Mouse (Mus musculus) kidney, postnatal 0 days (tissue): Measurements from ENCODE around the gene Mrps16. TPM values are rescaled to one million over a fixed set of nuclear protein-coding genes. Genes with fewer than 3 reads are reported as not detected.

Experiments
- ATAC-seq: fragments of 200-750 bp; cut with Nextera tagmentation; replicated peaks from 2 replicates; pipeline ENCODE4 v1.8.0; 2017; ENCODE audit warnings: low read depth, moderate number of reproducible peaks, moderate TSS enrichment, moderate library complexity; ENCODE audit not compliant: low FRiP score
- DNase-seq: peaks from one replicate; pipeline ENCODE4 v3.0.0-alpha.2; 2016; ENCODE audit warnings: low spot score
- H3K27ac ChIP-seq: fragments of 300-500 bp; sonication (generic); 2 replicates; pipeline ENCODE4 v1.5.1; 2014; ENCODE audit warnings: mild to moderate bottlenecking
- H3K27me3 ChIP-seq: fragments of 300-500 bp; sonication (generic); 2 replicates; pipeline ENCODE4 v1.6.1; 2014; ENCODE audit warnings: low read length, mixed read lengths; ENCODE audit not compliant: insufficient read depth
- H3K36me3 ChIP-seq: fragments of 300-500 bp; sonication (generic); 2 replicates; pipeline ENCODE4 v1.6.1; 2014; ENCODE audit warnings: low read length, mixed read lengths; ENCODE audit not compliant: insufficient read depth
- H3K4me1 ChIP-seq: fragments of 300-500 bp; sonication (generic); replicated peaks from 2 replicates; pipeline ENCODE4 v1.6.1; 2014; ENCODE audit warnings: antibody characterized with exemption, low read length, mixed read lengths; ENCODE audit not compliant: insufficient read depth
- H3K4me2 ChIP-seq: fragments of 300-500 bp; sonication (generic); 2 replicates; pipeline ENCODE4 v1.6.1; 2014; ENCODE audit warnings: mild to moderate bottlenecking, low read length, moderate library complexity, mixed read lengths
- H3K4me3 ChIP-seq: fragments of 300-500 bp; sonication (generic); replicated peaks from 2 replicates; pipeline ENCODE4 v1.5.1; 2014; ENCODE audit warnings: low read depth, low read length
- H3K9ac ChIP-seq: fragments of 300-500 bp; sonication (generic); 2 replicates; pipeline ENCODE4 v1.6.1; 2014; ENCODE audit warnings: low read depth, low read length
- H3K9me3 ChIP-seq: fragments of 300-500 bp; sonication (generic); replicated peaks from 2 replicates; pipeline ENCODE4 v1.6.1; 2016; ENCODE audit warnings: low read length, inconsistent platforms, mixed read lengths
- CTCF ChIP-seq: IDR thresholded peaks from 2 replicates; pipeline ENCODE4 v1.5.1; 2016; ENCODE audit warnings: antibody characterized with exemption, low read depth, mild to moderate bottlenecking, moderate library complexity
- WGBS: fragments of 180-500 bp; shearing (Covaris S2); extraction: QIAGEN DNeasy Blood & Tissue Kit; methylation state at CpG from one replicate; pipeline ENCODE4 v1.1.7; 2014; 5-methylcytosine and 5-hydroxymethylcytosine counted together
- polyA plus RNA-seq: library from polyadenylated mRNA; unstranded; fragments of >200 nt; fragmentation: Nextera tagmentation; extraction: Ambion mirVana; gene quantifications from 2 replicates; pipeline ENCODE4 v1.2.1, GENCODE M21; 2015

The Mrps16 gene
- polyA plus RNA-seq, 1 experiment from 2014 or later: 115 TPM

- peak overlapping the region; percentile 71; the same call in 1 of the 2 replicates for H3K27ac ChIP-seq
- no peak overlapping the region for H3K9ac ChIP-seq
- no peaks in the 10 kb centered on the region for H3K9me3 ChIP-seq
- 88% methylated on average over 8 of the region's 8 CpGs for WGBS
- no peak for DNase-seq
- peaks cover 17% of the 10 kb centered on the region for H3K4me1 ChIP-seq
- no peaks in the 10 kb centered on the region for H3K27me3 ChIP-seq
- no peak for TF ChIP-seq CTCF
- peak overlapping the region; percentile 84 for H3K4me2 ChIP-seq
- no peak overlapping the region for H3K4me3 ChIP-seq
- no peak for ATAC-seq
- H3K36me3 ChIP-seq: peaks cover 5% of the 10 kb centered on the region
Observed at GRCm38 (mm10) chr14:20389446-20390079, 3.9 kb downstream of the Mrps16 start.

GRCm38 (mm10) chr14:20388441-20389129 is 4.8 kb downstream of the Mrps16 start, which contains the start of gene Dnajc9:
Dnajc9 (minus strand) TSS chr14:20388910.
- Histone ChIP-seq H3K4me2 (peak within 1 kb of the TSS; percentile 84), H3K27ac (peak within 1 kb of the TSS; percentile 71), H3K36me3 (peaks cover 9% of the 10 kb centered on the region), H3K4me3 (peak within 1 kb of the TSS; percentile 76), H3K27me3 (no peaks in the 10 kb centered on the region), H3K9me3 (no peaks in the 10 kb centered on the region), H3K9ac (peak within 1 kb of the TSS; percentile 72), H3K4me1 (peaks cover 17% of the 10 kb centered on the region)
- WGBS: under 1% methylated on average over 59 of the region's 59 CpGs
- ATAC-seq (peak; percentile 63), DNase-seq (peak; percentile 96)
- no peak for TF ChIP-seq CTCF

- H3K9ac ChIP-seq: no peak overlapping the region
- H3K27me3 ChIP-seq: no peaks in the 10 kb centered on the region
- 78% methylated on average over 9 of the region's 9 CpGs for WGBS
- H3K36me3 ChIP-seq: peaks cover 29% of the 10 kb centered on the region
- ATAC-seq (no peak), DNase-seq (no peak)
- no peak overlapping the region for H3K4me3 ChIP-seq
- no peaks in the 10 kb centered on the region for H3K9me3 ChIP-seq
- H3K4me2 ChIP-seq: no peak overlapping the region
- no peak overlapping the region; the same call in 1 of the 2 replicates for H3K27ac ChIP-seq
- no peaks in the 10 kb centered on the region for H3K4me1 ChIP-seq
- no peak for TF ChIP-seq CTCF
Observed at GRCm38 (mm10) chr14:20379753-20380430, 13.5 kb downstream of the Mrps16 start.

- no peak for TF ChIP-seq CTCF
- ATAC-seq (no peak), DNase-seq (no peak)
- Histone ChIP-seq H3K4me2 (no peak overlapping the region), H3K36me3 (peaks cover 32% of the 10 kb centered on the region), H3K27ac (no peak overlapping the region; the same call in 1 of the 2 replicates), H3K9ac (no peak overlapping the region), H3K27me3 (no peaks in the 10 kb centered on the region), H3K9me3 (no peaks in the 10 kb centered on the region), H3K4me1 (no peaks in the 10 kb centered on the region), H3K4me3 (no peak overlapping the region)
- 74% methylated on average over 5 of the region's 5 CpGs for WGBS
Observed at GRCm38 (mm10) chr14:20379087-20379640, 14.3 kb downstream of the Mrps16 start.

- WGBS: 37% methylated on average over 13 of the region's 13 CpGs
- peaks cover 30% of the 10 kb centered on the region for H3K36me3 ChIP-seq
- peak; percentile 71 for TF ChIP-seq CTCF
- DNase-seq (peak; percentile 75), ATAC-seq (peak; percentile 66)
- no peaks in the 10 kb centered on the region for H3K27me3 ChIP-seq
- H3K4me1 ChIP-seq: no peaks in the 10 kb centered on the region
- H3K27ac ChIP-seq: no peak overlapping the region
- no peak overlapping the region for H3K4me2 ChIP-seq
- H3K4me3 ChIP-seq: no peak overlapping the region
- no peaks in the 10 kb centered on the region for H3K9me3 ChIP-seq
- no peak overlapping the region for H3K9ac ChIP-seq
Observed at GRCm38 (mm10) chr14:20378313-20379061, 14.9 kb downstream of the Mrps16 start.
